Mouse (Mus musculus) fibroblast of lung, adult 2 months (primary cell): ENCODE measurements around the gene Gdpd1.
A peak's percentile ranks its signal among the peaks of the same experiment; 100 is the strongest.
"Not testable (repeated sequence)": the region's sequence is repeated elsewhere in the genome, so short reads cannot be mapped to it uniquely, and the experiment has no call there.

Experiments used
- DNase-seq: peaks from one replicate; pipeline ENCODE4 v3.0.0-alpha.2; 2011; ENCODE audit warnings: low read depth

Gene Gdpd1

GRCm38 (mm10) chr11:87073866-87074440 is at the start of gene Gdpd1:
Gene Gdpd1, minus strand, starts transcription at chr11:87074062.
- peak; percentile 64 for DNase-seq

DNA sequence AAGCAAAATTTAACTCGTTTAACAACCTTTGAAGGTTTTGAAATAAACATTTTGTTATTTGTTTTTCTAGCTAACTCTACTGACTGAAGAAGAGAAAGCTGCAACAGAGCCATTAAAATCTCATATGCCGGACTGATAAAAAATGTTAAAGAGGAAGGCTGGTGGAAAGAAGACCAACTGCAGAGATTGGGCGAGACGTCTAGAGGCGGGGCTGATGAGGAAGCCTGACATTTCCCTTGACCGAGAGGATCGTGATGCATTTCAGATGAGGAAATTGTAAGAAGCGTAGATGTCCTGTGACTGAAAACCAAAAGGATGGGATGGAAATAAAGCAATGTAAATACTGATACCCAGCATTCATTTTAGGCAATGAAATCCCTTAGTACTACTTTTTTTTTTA is 48.0 kb upstream of the Gdpd1 start:
- no peak for DNase-seq

GRCm38 (mm10) chr11:87110172-87110909 is 36.5 kb upstream of the Gdpd1 start:
- no peak for DNase-seq

GRCm38 (mm10) chr11:87109519-87110171 is 35.8 kb upstream of the Gdpd1 start:
- no peak for DNase-seq

- DNase-seq = peak; percentile 100
These were observed 35.1 kb upstream of the Gdpd1 start, which contains the start of gene Ska2 for GRCm38 (mm10) chr11:87108755-87109518. Gene Ska2, plus strand, starts transcription at chr11:87109234.

DNA sequence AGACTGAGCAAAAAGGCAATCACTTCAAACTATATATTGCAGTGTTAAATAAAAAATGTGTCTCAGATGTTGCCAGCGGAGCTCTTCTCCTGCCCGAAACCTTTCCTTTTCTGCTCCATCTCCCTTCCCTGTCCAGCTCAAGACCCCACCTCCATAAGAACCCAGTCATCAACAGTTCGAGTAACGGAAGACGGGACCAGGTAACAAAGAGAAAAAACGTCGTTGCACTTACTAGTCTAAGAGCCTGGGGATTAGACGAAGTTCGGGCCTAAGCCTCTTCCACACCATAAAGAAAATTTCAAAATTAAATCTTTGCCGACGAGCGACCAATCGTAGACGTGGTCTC is 34.5 kb upstream of the Gdpd1 start, which contains the start of gene Prr11:
Gene Prr11, minus strand, starts transcription at position 300 of the 346 bp plus-strand sequence.
- no peak for DNase-seq

DNA sequence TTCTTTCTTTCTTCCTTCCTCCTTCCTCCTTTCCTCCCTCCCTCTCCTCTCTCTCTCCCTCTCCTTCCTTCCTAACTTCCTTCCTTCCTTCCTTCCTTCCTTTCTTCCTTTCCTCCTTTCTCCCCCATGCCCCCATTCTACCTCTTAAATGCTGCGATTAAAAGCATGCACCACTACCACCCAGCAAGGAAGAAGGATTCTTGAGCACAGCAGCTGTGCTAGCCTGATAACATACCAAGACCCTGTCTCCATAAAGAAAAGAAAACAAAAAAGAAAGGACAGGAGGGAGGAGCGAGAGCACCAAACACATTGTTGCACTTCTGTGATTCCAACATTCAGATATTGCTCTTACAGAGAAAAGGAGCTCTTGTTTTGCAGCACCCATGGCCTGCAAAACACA is 13.3 kb upstream of the Gdpd1 start:
- DNase-seq = no peak

DNA sequence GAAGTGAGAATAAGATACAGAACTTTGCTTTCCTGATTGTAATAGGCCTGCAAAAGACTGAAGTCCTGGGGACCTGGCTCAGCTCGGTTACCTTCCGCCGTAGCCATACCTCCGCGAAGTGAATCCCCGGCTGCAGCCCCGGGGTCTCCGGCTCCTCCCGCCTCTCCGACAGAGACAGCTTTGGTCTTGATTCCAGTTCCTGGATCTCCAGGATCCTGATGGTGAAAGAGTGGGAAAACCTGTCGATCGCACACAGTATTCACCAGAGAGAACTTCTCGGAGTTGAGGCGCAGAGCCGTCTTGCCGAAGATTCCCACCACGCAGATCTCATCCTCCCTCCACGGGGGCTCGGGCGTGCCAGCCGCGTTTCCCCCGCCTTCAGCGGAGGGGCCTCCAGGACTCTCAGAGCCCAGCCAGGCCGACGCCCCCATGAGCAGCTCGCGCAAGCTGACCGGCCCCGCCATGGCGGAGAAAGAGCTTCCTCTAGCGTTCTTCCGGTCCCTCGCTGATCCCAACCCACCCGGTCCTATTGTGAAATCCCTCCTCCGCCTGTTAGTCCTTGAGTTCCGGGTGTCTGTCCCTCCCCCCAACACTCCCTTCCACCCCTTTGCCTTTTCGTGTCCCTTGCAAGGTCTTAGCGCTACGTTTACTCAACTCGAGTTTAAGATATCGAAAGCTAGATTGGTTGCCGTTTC is 12.6 kb upstream of the Gdpd1 start, which contains the start of gene Smg8:
Gene Smg8, minus strand, starts transcription at position 485 of the 695 bp plus-strand sequence.
- DNase-seq = peak; percentile 77

DNA sequence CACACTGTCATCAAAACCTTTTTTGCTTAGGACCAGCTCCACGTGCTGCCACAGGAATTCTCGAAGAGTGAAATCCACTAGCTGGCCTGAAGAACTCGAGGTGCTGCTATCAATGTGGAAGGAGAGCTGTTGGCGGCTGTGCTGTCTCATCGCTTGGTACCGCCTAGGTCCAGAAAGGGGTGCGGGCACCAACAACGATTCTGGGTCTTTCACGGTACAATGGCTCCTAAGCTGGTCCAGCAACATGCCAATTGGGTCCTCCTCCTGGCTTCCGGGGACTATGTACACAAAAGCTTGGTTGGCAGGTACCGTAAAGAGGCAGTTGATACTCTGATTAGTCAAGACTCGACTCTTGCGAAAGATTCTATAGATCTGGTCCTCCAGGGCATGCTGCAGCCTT is 11.6 kb upstream of the Gdpd1 start:
- DNase-seq = no peak

GRCm38 (mm10) chr11:87083712-87084111 is 9.8 kb upstream of the Gdpd1 start:
- DNase-seq = no peak

DNA sequence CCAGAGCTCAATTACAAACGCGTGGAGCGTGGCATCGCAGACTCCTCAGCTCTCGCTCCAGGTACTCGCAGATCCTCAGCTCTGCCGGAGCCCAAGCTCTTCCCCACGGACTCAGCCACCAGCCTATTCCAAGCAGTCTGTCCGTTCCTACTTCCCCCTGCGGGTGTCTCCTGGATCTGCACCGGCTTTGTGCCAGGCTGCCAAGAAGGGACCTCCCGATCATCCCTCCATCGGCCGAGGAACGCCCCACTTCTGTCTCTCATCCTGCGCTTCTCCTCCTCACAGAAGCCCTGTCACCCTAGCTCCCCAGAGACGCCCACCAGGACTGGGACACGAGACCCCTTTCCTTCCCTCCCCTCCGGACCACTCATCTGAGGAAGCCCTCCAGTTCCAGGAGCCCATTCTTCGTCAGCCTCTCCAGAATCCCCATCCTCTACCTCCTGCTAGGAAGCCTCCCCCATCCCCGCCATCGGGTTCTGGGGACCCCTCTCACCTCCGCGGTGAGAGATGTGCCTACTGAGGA is 458 bp downstream of the Gdpd1 start:
- peak; percentile 33 for DNase-seq

GRCm38 (mm10) chr11:87062087-87062486 is 11.8 kb downstream of the Gdpd1 start:
- no peak for DNase-seq

DNA sequence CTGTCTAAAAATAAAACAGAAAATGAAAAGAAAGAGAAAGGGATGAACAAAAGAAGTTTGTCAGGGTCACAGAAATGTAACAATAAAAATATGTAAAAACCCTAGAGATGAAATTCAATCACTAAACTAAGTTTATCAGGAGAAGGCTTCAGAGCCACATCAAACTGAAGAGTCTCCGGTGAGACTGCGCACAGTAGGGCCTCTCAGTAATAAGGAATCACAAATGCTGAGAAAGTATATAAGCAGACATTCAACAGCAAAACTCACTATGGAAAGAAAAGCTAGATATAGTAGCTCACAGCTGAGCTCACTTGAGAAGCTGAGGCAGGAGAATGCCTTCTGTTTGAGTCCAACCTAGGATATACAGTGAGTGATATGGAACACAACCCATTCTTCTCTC is 13.5 kb downstream of the Gdpd1 start:
- no peak for DNase-seq

GRCm38 (mm10) chr11:87056286-87056685 is 17.6 kb downstream of the Gdpd1 start:
- DNase-seq = no peak

DNA sequence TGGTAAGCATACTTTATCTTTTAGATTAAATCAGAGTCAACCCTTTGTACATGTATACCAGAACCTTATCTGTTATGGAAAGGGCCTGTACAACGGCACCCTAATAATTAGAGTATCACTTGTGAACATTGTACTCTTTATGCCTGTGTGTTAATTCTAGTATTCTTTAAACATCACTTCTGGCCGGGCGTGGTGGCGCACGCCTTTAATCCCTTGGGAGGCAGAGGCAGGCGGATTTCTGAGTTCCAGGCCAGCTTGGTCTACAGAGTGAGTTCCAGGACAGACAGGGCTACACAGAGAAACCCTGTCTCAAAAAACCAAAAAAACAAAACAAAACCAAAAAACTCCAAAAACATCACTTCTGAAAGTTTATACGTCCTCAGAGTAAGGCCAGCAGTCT is 25.0 kb downstream of the Gdpd1 start:
- DNase-seq = not testable (repeated sequence)

GRCm38 (mm10) chr11:87046968-87047367 is 26.9 kb downstream of the Gdpd1 start:
- no peak for DNase-seq

GRCm38 (mm10) chr11:87043052-87043451 is 30.8 kb downstream of the Gdpd1 start:
- no peak for DNase-seq

DNA sequence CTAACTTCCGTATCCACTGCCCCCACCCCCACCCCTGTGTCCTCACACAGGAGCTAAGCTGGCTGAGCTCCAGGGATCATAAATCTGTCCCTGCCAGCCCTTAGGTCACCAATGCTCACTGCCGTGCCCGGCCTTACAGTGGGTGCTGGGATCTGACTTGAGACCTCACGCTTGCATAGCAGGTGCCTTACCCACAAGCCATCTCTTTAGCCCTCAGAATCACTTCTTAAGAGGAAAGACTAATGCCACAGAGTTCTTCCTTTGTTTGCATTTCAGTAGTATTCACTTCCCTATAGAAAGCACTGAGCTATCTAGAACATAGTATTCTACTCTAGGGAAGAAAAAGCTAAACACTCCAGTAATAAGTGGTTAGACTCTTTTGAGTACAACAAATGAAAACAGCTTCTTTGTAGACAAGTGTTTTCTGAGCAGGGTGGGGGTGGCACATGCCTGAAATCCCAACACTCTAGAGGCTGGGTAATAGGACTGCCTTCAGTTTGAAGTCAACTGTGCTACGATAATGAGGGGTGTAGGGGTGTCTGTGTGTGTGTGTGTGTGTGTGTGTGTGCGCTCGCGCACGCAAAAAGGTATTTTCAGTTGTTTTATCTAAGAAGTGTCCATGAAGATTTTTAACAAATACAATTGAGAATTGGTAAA is 34.4 kb downstream of the Gdpd1 start:
- DNase-seq = no peak

GRCm38 (mm10) chr11:87036180-87036579 is 37.7 kb downstream of the Gdpd1 start:
- no peak for DNase-seq

DNA sequence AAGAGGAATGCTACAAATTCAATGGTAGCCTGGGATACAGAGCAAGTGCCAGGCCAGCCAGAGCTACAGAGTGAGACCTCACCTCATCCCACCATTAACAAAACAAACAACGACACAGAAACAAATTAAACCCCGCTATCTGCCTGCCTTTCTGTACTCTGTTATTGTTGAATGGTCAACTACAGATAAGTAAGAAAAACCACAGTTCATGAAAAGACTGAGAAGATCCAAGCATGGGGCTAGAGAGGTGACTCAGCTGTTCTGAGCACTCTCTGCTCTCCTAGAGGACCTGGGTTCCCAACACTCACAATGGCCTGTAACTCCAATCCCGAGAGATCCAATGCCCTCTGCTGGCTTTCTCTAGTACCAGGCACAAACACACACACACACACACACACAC is 45.6 kb downstream of the Gdpd1 start:
- no peak for DNase-seq
